Mouse (Mus musculus) thymus, adult 2 months (tissue): ENCODE results near the gene Ttc7b.

ENCODE experiments used
- CTCF ChIP-seq: fragments of 200-500 bp; IDR thresholded peaks from 2 replicates; pipeline ENCODE4 v1.5.1; 2012; ENCODE audit warnings: mild to moderate bottlenecking, control low read depth, low read length, moderate library complexity, borderline replicate concordance; ENCODE audit not compliant: control insufficient read depth, poor library complexity, insufficient read depth; ENCODE audit errors: extremely low read depth
- POLR2A ChIP-seq: fragments of 200-500 bp; IDR thresholded peaks from 2 replicates; pipeline ENCODE4 v1.6.1; 2012; ENCODE audit warnings: mild to moderate bottlenecking, low read length, control low read depth, moderate library complexity; ENCODE audit not compliant: control insufficient read depth, poor library complexity, insufficient read depth; ENCODE audit errors: extremely low read depth

GRCm38 (mm10) chr12:100531740-100532139 lies 11.1 kb upstream of the Ttc7b start:
- TF ChIP-seq POLR2A (no peak), CTCF (no peak)
